Mouse (Mus musculus) cerebellum, postnatal 10 days (tissue): Measurements from ENCODE around the gene Anks4b.
A peak's percentile ranks its signal among the peaks of the same experiment; 100 is the strongest.

Source experiments
- DNase-seq, 2 experiments: peaks; one replicate each; pipeline ENCODE4 v3.0.0; 2021; ENCODE audit warnings: mixed read lengths in 2 of 2

Gene Anks4b

DNA sequence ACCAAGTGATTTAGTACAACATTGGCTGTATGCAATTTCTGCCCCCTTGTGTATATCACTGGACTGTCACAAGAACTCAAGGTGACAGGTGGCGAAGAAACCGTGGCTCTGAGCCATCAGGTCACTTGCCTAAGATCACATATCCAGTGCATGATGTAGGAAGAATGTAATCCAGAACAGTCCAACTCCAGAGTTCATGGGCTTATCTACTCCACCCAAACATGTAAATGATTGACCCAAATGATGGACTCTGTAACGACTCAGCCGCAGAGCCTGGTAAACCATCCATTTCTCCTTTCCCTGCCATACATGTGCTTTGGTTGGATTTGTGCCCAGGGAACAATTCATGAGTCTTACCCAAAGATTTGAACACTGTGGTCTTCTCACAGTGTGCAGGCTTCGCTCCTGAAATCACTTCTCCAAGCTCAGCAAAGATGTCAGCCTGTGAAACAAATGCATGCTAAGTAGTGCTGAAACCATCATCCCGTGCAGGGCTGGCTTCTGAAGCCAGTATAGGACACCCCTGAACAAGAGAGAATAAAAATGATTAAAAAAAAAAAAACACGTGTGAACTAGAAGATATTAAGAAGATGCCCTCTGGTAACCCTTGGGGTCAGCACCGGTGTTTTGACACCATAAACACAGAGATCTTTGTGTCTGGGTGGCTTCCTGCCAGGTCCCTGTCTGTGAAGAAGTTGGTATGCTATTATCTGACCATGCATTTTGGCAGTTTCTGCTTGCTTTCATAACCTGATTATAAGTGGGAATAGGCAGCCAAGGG, 15.9 kb downstream of the Anks4b start:
- DNase-seq, result peak; percentile 67

DNA sequence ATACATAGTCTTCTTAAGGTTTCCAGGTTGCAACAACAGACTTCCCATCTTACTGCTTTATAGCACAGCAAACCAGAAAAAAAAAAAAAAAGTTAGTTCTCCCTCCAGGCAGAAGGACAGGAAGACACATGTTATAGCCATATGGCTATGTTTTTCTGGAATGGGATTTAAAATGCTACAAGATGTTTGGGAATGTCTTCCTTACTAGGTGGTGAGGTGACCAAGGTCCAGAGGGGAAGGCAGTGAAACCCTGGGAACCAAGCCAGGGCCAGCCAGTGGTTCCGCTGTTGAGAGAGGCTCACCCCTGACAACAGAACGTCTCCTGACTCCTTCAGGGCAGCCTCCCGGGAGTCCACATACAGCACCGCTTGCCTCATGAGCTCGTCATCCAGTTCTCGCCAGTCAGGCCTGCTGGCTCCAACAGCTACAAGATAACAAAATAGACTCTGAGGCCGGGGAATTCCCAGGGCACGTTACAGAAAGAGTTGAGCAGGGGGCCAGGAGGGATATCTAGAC, 16.6 kb downstream of the Anks4b start:
- DNase-seq, result peak; percentile 44 to 49

DNA sequence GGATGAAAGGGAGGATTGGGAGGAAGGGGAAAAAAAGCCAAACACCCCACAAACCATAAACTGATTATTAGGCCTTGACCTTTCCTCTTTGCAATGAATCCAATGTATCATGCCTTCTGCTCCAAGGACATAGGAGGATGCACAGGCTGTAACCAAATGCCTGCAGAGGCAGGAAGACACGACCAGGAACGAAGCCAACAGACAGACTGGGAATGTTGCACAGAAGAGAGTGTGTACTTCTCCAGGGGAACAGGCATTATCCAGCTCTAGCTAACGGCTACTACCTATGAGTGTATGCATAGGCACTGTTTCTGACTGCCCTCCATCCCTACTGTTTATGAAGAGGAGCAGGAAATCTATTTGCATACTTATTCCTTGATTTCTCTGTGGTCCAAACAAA, 18.5 kb downstream of the Anks4b start:
- DNase-seq, result peak in 1 of 2 experiments; percentile 48

DNA sequence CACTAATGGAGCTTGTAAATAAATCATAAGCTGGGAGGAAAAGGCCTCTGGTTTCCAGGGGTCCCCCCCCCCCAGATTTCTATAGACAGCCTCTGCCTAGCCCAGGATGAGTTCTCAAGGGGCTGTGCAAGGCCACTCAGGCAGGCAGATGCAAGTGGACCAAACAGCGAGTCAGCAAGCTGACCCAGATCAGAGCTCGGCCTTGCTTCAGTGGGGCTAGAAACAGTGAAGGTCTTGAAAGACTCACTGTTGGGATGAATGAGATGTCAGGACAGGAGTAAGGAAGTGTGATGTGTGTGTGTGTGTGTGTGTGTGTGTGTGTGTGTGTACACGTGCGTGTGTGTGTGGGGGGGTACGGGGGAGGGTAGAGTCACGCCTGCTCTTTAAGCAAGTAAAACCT, 19.2 kb downstream of the Anks4b start:
- DNase-seq, result no peak

DNA sequence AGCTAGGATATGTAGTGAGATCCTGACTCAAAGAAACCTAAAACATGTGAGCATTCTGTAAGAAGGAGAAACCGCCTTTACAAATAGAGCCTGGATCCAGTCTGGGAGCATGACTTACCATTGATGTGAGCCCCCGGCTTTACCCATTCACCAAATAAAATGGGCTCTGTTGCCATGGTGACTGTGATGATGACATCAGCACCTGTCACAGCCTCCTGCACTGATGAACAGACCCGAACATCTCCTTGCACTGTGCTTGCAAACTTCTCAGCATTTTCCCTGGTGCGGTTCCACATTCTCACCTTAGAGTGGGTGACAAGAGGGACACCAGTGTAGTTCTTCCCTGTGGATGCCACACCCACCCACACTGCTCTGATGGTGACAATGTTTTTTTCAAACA, 21.5 kb downstream of the Anks4b start:
- DNase-seq, result no peak

DNA sequence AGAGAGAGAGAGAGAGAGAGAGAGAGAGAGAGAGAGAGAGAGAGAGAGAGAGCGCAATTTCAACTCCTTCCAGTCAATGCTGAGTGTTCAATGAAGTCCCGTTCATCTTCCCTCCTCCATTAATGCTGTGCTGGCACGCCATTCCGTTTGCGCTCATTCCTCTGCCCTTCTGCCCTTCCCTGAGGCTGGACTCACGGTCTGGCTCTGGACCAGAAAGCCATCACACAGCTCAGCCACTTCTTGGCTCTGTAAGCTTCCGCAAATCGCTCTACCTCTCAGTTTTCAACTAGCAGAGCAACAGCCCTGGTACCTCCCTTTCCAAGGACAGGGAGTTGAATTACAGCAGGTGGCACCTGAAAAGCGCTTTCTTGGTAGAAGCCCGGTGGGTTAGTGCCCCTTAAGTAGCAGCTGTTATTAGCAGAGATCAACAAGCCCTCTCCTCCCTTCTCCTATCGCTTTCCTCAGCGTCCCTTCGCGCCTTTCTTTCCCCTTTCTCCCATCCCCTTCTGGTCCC, 27.6 kb downstream of the Anks4b start:
- DNase-seq, result peak; percentile 55 to 57

DNA sequence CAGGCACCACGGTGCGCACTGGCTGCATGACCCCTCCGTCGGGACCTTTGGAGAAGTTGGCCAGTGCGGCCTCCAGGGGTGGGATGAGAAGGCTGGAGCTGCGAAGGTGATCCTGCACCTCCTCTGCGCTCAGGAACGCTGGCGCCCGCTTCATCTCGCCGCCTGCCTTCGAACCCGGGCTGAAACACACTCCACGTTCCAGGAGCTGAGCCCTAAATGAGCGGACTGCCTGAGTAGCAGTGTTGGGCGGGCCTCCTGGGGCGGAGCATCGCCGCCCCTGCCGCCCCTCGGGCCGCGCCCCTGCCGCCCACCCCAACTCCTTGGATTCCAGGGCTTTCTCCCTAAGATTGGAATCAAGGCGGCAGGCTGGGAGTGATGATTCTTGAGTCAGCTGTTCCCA, 28.1 kb downstream of the Anks4b start, which contains the start of gene Crym:
Crym (minus strand) TSS at position 341 of the 400 bp plus-strand sequence.
- DNase-seq, result peak in 1 of 2 experiments; percentile 11

DNA sequence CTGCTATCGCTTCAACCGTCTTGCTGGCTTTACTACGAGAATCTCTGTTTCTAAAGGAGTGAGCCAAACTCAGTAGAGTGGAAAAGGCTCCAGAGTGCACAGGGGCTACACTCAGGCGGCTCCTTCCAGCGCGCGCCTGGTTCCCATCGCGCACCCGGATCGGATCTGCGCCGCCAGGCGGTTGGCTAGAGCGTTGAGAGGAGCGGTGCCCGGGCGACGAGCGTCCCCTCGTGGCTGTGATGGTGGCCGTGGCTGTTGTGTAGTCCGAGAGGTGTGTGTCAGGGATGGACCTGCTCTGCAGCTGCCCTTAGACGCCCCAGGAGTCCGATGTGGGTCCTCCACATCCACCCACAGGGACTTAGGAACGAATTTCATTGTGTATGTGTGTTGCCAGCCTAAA, 30.1 kb downstream of the Anks4b start, which contains the start of gene Abca14:
Abca14 (plus strand) TSS at position 173 of the 400 bp plus-strand sequence.
- DNase-seq, result peak; percentile 94 to 95

DNA sequence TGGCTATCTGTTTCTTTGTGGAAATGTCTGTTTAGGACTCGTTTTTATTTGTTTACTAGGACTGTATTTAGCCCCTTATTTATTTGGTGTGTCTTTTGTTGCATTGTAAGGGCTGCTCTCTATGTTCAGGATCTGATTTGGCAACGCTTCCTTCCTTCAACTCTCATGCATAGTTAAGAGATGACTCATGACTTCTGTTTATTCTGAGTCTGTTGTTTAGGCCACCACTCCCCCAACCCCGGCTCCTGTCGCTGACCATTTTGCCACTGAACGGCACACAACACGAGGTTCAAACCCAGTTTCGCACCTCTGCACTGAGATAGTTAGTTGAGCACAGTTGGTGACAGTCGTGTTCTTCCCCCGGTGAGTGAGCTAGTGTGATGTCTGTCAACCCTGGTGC, 32.3 kb downstream of the Anks4b start:
- DNase-seq, result no peak

DNA sequence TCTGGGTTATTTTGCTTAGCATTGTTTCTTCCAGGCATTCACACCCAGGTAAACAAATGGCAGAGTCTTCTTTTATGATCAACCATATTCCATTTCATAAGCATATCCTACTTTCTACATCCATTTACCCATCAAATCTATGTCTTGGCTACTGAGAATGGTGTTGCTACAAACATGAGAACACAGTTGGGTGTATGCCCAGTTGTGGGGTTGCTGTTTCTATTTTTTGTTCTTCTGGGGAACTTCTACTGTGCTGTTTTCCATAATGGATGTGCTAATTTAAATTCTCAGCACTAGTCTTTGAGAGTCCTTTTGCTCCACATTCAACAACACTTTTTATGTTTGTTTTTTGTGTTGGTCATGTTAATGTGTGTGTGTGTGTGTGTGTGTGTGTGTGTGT, 54.9 kb downstream of the Anks4b start:
- no peak for DNase-seq
